Mouse (Mus musculus): ENCODE measurements around the gene Wfdc6a. TPM values are rescaled to one million over a fixed set of nuclear protein-coding genes. Genes with fewer than 3 reads are reported as not detected.

Gene Wfdc6a
- polyA plus RNA-seq, 1 experiment from 2014 or later: not detected

DNA sequence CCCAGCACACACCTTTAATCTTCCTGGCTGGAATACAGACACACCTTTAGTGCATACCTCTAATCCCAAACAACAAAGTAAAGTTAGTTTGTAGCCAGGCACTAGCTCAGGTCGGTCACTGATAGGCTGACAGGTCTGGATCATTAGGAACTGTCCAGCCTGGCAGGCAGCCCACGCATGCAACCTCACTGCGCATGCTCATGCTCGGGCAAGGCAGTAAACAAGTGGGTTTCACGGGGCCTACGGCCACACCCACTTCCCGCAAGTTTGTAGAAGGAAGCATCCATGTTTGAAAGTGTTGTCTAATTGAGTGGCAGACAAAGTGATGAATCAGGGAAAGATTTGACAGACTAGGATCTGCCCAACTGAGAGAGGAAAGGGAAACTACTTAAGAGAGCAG is 42.6 kb downstream of the Wfdc6a start:
- ATAC-seq: no peak
- Histone ChIP-seq H3K4me2 (ENCODE audit: low read length) (no peak overlapping the region), H3K9ac (ENCODE audit: low read depth, low read length) (no peak overlapping the region), H3K27ac (ENCODE audit: low read length) (no peak overlapping the region), H3K27me3 (ENCODE audit: control insufficient read depth, insufficient read depth, low read depth, low read length) (no peaks in the 10 kb centered on the region), H3K4me1 (ENCODE audit: control insufficient read depth, insufficient read depth, low read length) (no peaks in the 10 kb centered on the region), H3K9me3 (replicated peaks; ENCODE audit: control insufficient read depth, low read length, poor library complexity, severe bottlenecking) (no peaks in the 10 kb centered on the region), H3K36me3 (ENCODE audit: control insufficient read depth, insufficient read depth, low read length) (no peaks in the 10 kb centered on the region), H3K4me3 (ENCODE audit: low read depth, low read length) (no peak overlapping the region)
- WGBS: 87% methylated on average over 7 of the region's 7 CpGs

DNA sequence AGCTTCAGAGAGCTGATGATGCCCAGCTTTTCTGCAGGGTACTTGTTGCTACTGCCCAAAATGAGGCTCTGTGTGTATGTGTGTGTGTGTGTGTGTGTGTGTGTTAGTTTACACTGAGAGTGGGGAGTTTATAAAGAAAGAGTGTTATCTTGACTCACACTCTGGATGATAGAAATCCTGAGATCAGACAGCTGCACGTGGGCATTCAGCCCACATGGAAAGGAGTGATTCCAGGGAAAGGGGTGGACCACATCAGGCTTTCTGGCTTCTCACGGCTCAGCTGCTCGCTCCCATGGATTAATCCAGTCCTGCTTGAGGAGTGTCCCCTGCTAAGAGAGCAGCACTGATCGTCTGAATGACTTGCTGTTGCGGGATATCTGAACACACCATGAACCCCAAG is 43.1 kb downstream of the Wfdc6a start:
- Histone ChIP-seq H3K4me2 (ENCODE audit: low read length) (no peak overlapping the region), H3K4me3 (ENCODE audit: low read depth, low read length) (no peak overlapping the region), H3K36me3 (ENCODE audit: control insufficient read depth, insufficient read depth, low read length) (no peaks in the 10 kb centered on the region), H3K9me3 (replicated peaks; ENCODE audit: control insufficient read depth, low read length, poor library complexity, severe bottlenecking) (no peaks in the 10 kb centered on the region), H3K27me3 (ENCODE audit: control insufficient read depth, insufficient read depth, low read depth, low read length) (no peaks in the 10 kb centered on the region), H3K9ac (ENCODE audit: low read depth, low read length) (no peak overlapping the region), H3K27ac (ENCODE audit: low read length) (no peak overlapping the region), H3K4me1 (ENCODE audit: control insufficient read depth, insufficient read depth, low read length) (no peaks in the 10 kb centered on the region)
- no peak for ATAC-seq
- 64% methylated on average over 5 of the region's 5 CpGs for WGBS

DNA sequence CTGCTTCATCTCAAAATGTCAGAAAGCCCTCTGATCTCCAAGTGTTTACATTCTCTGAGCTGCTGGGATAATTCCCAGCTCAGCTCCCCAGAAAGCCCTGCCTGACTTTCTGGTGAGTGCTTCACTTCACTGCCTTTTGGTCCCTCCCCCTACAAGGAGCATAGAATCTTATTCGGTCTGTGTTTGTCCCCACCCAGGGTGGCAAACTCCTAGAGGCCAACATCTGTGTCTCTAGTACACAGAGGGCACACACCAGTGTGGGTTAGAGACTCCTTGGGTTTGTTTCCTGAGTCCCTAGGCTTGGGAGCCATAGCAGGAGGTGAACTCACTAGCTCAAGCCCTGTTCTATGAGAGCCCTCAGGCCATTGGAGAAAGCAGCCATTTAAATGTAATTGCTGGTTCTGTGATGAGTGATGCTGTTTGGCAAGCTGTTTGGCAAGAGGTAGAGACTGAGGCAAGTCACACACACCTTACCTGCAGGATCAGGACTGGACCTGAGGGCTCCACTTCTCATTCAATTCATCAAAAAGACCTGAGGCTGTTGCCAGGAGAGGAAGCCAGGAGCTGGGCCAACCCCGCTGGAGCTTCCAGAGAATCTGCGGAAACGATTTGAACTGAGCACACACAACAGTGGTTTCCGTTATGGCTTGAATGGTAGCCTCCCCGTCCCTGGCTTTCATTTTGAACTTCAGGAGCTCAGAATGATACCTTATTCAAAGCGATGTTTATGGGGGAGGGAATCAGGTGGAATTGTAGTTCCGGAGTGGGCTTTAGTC is 44.4 kb downstream of the Wfdc6a start:
- no peaks in the 10 kb centered on the region for H3K36me3 ChIP-seq (ENCODE audit: control insufficient read depth, insufficient read depth, low read length)
- no peaks in the 10 kb centered on the region for H3K9me3 ChIP-seq (replicated peaks; ENCODE audit: control insufficient read depth, low read length, poor library complexity, severe bottlenecking)
- WGBS: 47% methylated on average over 8 of the region's 8 CpGs
- no peaks in the 10 kb centered on the region for H3K27me3 ChIP-seq (ENCODE audit: control insufficient read depth, insufficient read depth, low read depth, low read length)
- no peak overlapping the region for H3K27ac ChIP-seq (ENCODE audit: low read length)
- no peak overlapping the region for H3K9ac ChIP-seq (ENCODE audit: low read depth, low read length)
- ATAC-seq: no peak
- no peak overlapping the region for H3K4me2 ChIP-seq (ENCODE audit: low read length)
- H3K4me3 ChIP-seq (ENCODE audit: low read depth, low read length): no peak overlapping the region
- H3K4me1 ChIP-seq (ENCODE audit: control insufficient read depth, insufficient read depth, low read length): no peaks in the 10 kb centered on the region

DNA sequence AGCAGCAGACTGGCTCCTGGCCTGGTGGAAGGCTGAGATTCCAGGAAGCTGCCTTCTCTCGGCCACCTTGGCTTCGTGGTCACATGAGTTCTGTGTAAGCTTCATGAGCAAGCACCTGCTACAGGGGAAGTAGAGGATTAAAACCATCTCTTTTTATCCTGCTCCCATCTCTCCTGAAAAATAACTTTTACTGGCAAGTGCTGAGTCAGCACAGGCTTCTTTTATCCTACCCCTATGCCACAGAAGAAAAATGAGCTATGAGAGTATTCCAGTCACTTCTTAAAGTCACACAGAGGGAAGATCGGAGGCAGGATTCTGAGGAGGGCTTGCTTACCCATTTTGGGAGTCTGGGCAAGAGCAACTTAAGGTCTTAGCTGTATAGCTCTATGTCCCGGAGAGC is 48.2 kb downstream of the Wfdc6a start:
- no peaks in the 10 kb centered on the region for H3K36me3 ChIP-seq (ENCODE audit: control insufficient read depth, insufficient read depth, low read length)
- H3K9me3 ChIP-seq (replicated peaks; ENCODE audit: control insufficient read depth, low read length, poor library complexity, severe bottlenecking): no peaks in the 10 kb centered on the region
- no peak for ATAC-seq
- WGBS: 89% methylated on average over 4 of the region's 4 CpGs
- H3K27me3 ChIP-seq (ENCODE audit: control insufficient read depth, insufficient read depth, low read depth, low read length): no peaks in the 10 kb centered on the region
- no peak overlapping the region for H3K4me2 ChIP-seq (ENCODE audit: low read length)
- H3K9ac ChIP-seq (ENCODE audit: low read depth, low read length): no peak overlapping the region
- H3K4me1 ChIP-seq (ENCODE audit: control insufficient read depth, insufficient read depth, low read length): no peaks in the 10 kb centered on the region
- H3K4me3 ChIP-seq (ENCODE audit: low read depth, low read length): no peak overlapping the region
- H3K27ac ChIP-seq (ENCODE audit: low read length): no peak overlapping the region

- Histone ChIP-seq H3K4me2 (ENCODE audit: low read length) (no peak overlapping the region), H3K27me3 (ENCODE audit: control insufficient read depth, insufficient read depth, low read depth, low read length) (no peaks in the 10 kb centered on the region), H3K4me3 (ENCODE audit: low read depth, low read length) (no peak overlapping the region), H3K9me3 (replicated peaks; ENCODE audit: control insufficient read depth, low read length, poor library complexity, severe bottlenecking) (no peaks in the 10 kb centered on the region), H3K27ac (ENCODE audit: low read length) (no peak overlapping the region), H3K9ac (ENCODE audit: low read depth, low read length) (no peak overlapping the region), H3K4me1 (ENCODE audit: control insufficient read depth, insufficient read depth, low read length) (no peaks in the 10 kb centered on the region), H3K36me3 (ENCODE audit: control insufficient read depth, insufficient read depth, low read length) (no peaks in the 10 kb centered on the region)
- WGBS: 81% methylated on average over 10 of the region's 10 CpGs
- ATAC-seq: no peak
Observed at GRCm38 (mm10) chr2:164534315-164534714, 50.9 kb downstream of the Wfdc6a start.

- 2% methylated on average over 3 of the region's 3 CpGs for WGBS
- no peaks in the 10 kb centered on the region for H3K9me3 ChIP-seq (replicated peaks; ENCODE audit: control insufficient read depth, low read length, poor library complexity, severe bottlenecking)
- no peaks in the 10 kb centered on the region for H3K4me1 ChIP-seq (ENCODE audit: control insufficient read depth, insufficient read depth, low read length)
- H3K4me3 ChIP-seq (ENCODE audit: low read depth, low read length): no peak overlapping the region
- no peak overlapping the region for H3K27ac ChIP-seq (ENCODE audit: low read length)
- H3K27me3 ChIP-seq (ENCODE audit: control insufficient read depth, insufficient read depth, low read depth, low read length): no peaks in the 10 kb centered on the region
- ATAC-seq: no peak
- no peak overlapping the region for H3K9ac ChIP-seq (ENCODE audit: low read depth, low read length)
- no peak overlapping the region for H3K4me2 ChIP-seq (ENCODE audit: low read length)
- H3K36me3 ChIP-seq (ENCODE audit: control insufficient read depth, insufficient read depth, low read length): no peaks in the 10 kb centered on the region
Observed at GRCm38 (mm10) chr2:164531169-164531568, 54.1 kb downstream of the Wfdc6a start.

Other genes starting within 250 kb of the Wfdc6a start
- gene Slpi, start 196.4 kb downstream of the Wfdc6a start, polyA plus RNA-seq (2015; fragmentation: Nextera tagmentation; extraction: Ambion mirVana): not detected in 2 replicates
- 0.04 TPM in 1 of 2 replicates, not detected in the other for gene Rbpjl, start 182.3 kb downstream of the Wfdc6a start, polyA plus RNA-seq (2015; fragmentation: Nextera tagmentation; extraction: Ambion mirVana)
- gene Matn4, start 180.3 kb downstream of the Wfdc6a start, polyA plus RNA-seq (2015; fragmentation: Nextera tagmentation; extraction: Ambion mirVana): 0.93 and 1.1 TPM in 2 replicates
- gene Sdc4, start 141.6 kb downstream of the Wfdc6a start, polyA plus RNA-seq (2015; fragmentation: Nextera tagmentation; extraction: Ambion mirVana): 6.3 and 8.7 TPM in 2 replicates
- gene Sys1, start 128.5 kb downstream of the Wfdc6a start, polyA plus RNA-seq (2015; fragmentation: Nextera tagmentation; extraction: Ambion mirVana): 86.7 and 90.0 TPM in 2 replicates
- gene Gm20458, start 124.5 kb downstream of the Wfdc6a start, polyA plus RNA-seq (2015; fragmentation: Nextera tagmentation; extraction: Ambion mirVana): 7.5 and 8.2 TPM in 2 replicates
- gene Trp53tg5, start 111.7 kb downstream of the Wfdc6a start, polyA plus RNA-seq (2015; fragmentation: Nextera tagmentation; extraction: Ambion mirVana): not detected in 2 replicates
- gene Dbndd2, start 99.3 kb downstream of the Wfdc6a start, polyA plus RNA-seq (2015; fragmentation: Nextera tagmentation; extraction: Ambion mirVana): 16.6 and 17.8 TPM in 2 replicates
- gene Pigt, start 87.9 kb downstream of the Wfdc6a start, polyA plus RNA-seq (2015; fragmentation: Nextera tagmentation; extraction: Ambion mirVana): 87.7 and 97.0 TPM in 2 replicates
- gene Wfdc2, start 23.0 kb downstream of the Wfdc6a start, polyA plus RNA-seq (2015; fragmentation: Nextera tagmentation; extraction: Ambion mirVana): 2.3 and 2.5 TPM in 2 replicates
- not detected in 2 replicates for gene Spint3, start 12.0 kb downstream of the Wfdc6a start, polyA plus RNA-seq (2015; fragmentation: Nextera tagmentation; extraction: Ambion mirVana)
- not detected in 2 replicates for gene Eppin, start 8.1 kb upstream of the Wfdc6a start, polyA plus RNA-seq (2015; fragmentation: Nextera tagmentation; extraction: Ambion mirVana)
- not detected in 2 replicates for gene Wfdc6b, start 28.1 kb upstream of the Wfdc6a start, polyA plus RNA-seq (2015; fragmentation: Nextera tagmentation; extraction: Ambion mirVana)
- not detected in 2 replicates for gene Wfdc8, start 28.2 kb upstream of the Wfdc6a start, polyA plus RNA-seq (2015; fragmentation: Nextera tagmentation; extraction: Ambion mirVana)
- not detected in 2 replicates for gene Wfdc16, start 53.3 kb upstream of the Wfdc6a start, polyA plus RNA-seq (2015; fragmentation: Nextera tagmentation; extraction: Ambion mirVana)
- not detected in 2 replicates for gene Wfdc10, start 70.6 kb upstream of the Wfdc6a start, polyA plus RNA-seq (2015; fragmentation: Nextera tagmentation; extraction: Ambion mirVana)
- not detected in 2 replicates for gene Wfdc9, start 71.1 kb upstream of the Wfdc6a start, polyA plus RNA-seq (2015; fragmentation: Nextera tagmentation; extraction: Ambion mirVana)
- not detected in 2 replicates for gene Wfdc11, start 88.6 kb upstream of the Wfdc6a start, polyA plus RNA-seq (2015; fragmentation: Nextera tagmentation; extraction: Ambion mirVana)
- gene Wfdc13, start 99.7 kb upstream of the Wfdc6a start, polyA plus RNA-seq (2015; fragmentation: Nextera tagmentation; extraction: Ambion mirVana): not detected in 2 replicates
- gene Spint4, start 113.1 kb upstream of the Wfdc6a start, polyA plus RNA-seq (2015; fragmentation: Nextera tagmentation; extraction: Ambion mirVana): not detected in 2 replicates
- not detected in 2 replicates for gene Spint5, start 129.9 kb upstream of the Wfdc6a start, polyA plus RNA-seq (2015; fragmentation: Nextera tagmentation; extraction: Ambion mirVana)
- gene Wfdc3, start 160.5 kb upstream of the Wfdc6a start, polyA plus RNA-seq (2015; fragmentation: Nextera tagmentation; extraction: Ambion mirVana): 1.5 and 1.7 TPM in 2 replicates
- gene Dnttip1, start 160.5 kb upstream of the Wfdc6a start, polyA plus RNA-seq (2015; fragmentation: Nextera tagmentation; extraction: Ambion mirVana): 55.1 and 58.4 TPM in 2 replicates
- 35.4 and 45.7 TPM in 2 replicates for gene Ube2c, start 184.5 kb upstream of the Wfdc6a start, polyA plus RNA-seq (2015; fragmentation: Nextera tagmentation; extraction: Ambion mirVana)
- gene Tnnc2, start 194.5 kb upstream of the Wfdc6a start, polyA plus RNA-seq (2015; fragmentation: Nextera tagmentation; extraction: Ambion mirVana): 0.43 TPM in 1 of 2 replicates, not detected in the other
- 35.3 and 41.4 TPM in 2 replicates for gene Snx21, start 200.4 kb upstream of the Wfdc6a start, polyA plus RNA-seq (2015; fragmentation: Nextera tagmentation; extraction: Ambion mirVana)
- gene Acot8, start 219.4 kb upstream of the Wfdc6a start, polyA plus RNA-seq (2015; fragmentation: Nextera tagmentation; extraction: Ambion mirVana): 17.8 and 19.6 TPM in 2 replicates
- gene Zswim3, start 219.7 kb upstream of the Wfdc6a start, polyA plus RNA-seq (2015; fragmentation: Nextera tagmentation; extraction: Ambion mirVana): 17.0 and 17.4 TPM in 2 replicates
- 29.5 and 29.9 TPM in 2 replicates for gene Zswim1, start 237.2 kb upstream of the Wfdc6a start, polyA plus RNA-seq (2015; fragmentation: Nextera tagmentation; extraction: Ambion mirVana)
- not detected in 2 replicates for gene Spata25, start 243.1 kb upstream of the Wfdc6a start, polyA plus RNA-seq (2015; fragmentation: Nextera tagmentation; extraction: Ambion mirVana)
- 95.4 and 95.6 TPM in 2 replicates for gene Ctsa, start 247.4 kb upstream of the Wfdc6a start, polyA plus RNA-seq (2015; fragmentation: Nextera tagmentation; extraction: Ambion mirVana)
- 5.4 and 7.0 TPM in 2 replicates for gene Neurl2, start 248.0 kb upstream of the Wfdc6a start, polyA plus RNA-seq (2015; fragmentation: Nextera tagmentation; extraction: Ambion mirVana)

Data from midbrain, embryonic 16.5 days (tissue).